Mouse (Mus musculus) liver, embryonic 12.5 days (tissue): ENCODE data around the gene 1700024P04Rik. TPM values are rescaled to one million over a fixed set of nuclear protein-coding genes. Genes with fewer than 3 reads are reported as not detected.
A peak's percentile ranks its signal among the peaks of the same experiment; 100 is the strongest.
"Not testable (repeated sequence)": the region's sequence is repeated elsewhere in the genome, so short reads cannot be mapped to it uniquely, and the experiment has no call there.

Source experiments
- ATAC-seq: fragments of 200-750 bp; cut with Nextera tagmentation; 2 replicates; pipeline ENCODE4 v1.8.0; 2017; ENCODE audit warnings: moderate number of reproducible peaks, mild to moderate bottlenecking, moderate library complexity
- H3K27ac ChIP-seq: fragments of 300-500 bp; sonication (generic); 2 replicates; pipeline ENCODE4 v1.5.1; 2016; ENCODE audit warnings: mild to moderate bottlenecking
- H3K27me3 ChIP-seq: fragments of 300-500 bp; sonication (generic); replicated peaks from 2 replicates; pipeline ENCODE4 v1.6.1; 2016; ENCODE audit warnings: mild to moderate bottlenecking, moderate library complexity
- H3K36me3 ChIP-seq: fragments of 300-500 bp; sonication (generic); 2 replicates; pipeline ENCODE4 v1.6.1; 2016; ENCODE audit warnings: mild to moderate bottlenecking, moderate library complexity
- H3K4me1 ChIP-seq: fragments of 300-500 bp; sonication (generic); 2 replicates; pipeline ENCODE4 v1.6.1; 2016
- H3K4me2 ChIP-seq: fragments of 300-500 bp; sonication (generic); 2 replicates; pipeline ENCODE4 v1.6.1; 2016; ENCODE audit warnings: mild to moderate bottlenecking, moderate library complexity
- H3K4me3 ChIP-seq: fragments of 300-500 bp; sonication (generic); 2 replicates; pipeline ENCODE4 v1.5.1; 2016; ENCODE audit warnings: mild to moderate bottlenecking, moderate library complexity
- H3K9ac ChIP-seq: fragments of 300-500 bp; sonication (generic); 2 replicates; pipeline ENCODE4 v1.6.1; 2016; ENCODE audit warnings: mild to moderate bottlenecking, moderate library complexity
- H3K9me3 ChIP-seq: fragments of 300-500 bp; sonication (generic); replicated peaks from 2 replicates; pipeline ENCODE4 v1.6.1; 2016; ENCODE audit warnings: mild to moderate bottlenecking, moderate library complexity
- WGBS: fragments of 180-500 bp; shearing (Covaris S2); methylation state at CpG from one replicate; pipeline ENCODE4 v1.1.7; 2016; ENCODE audit not compliant: insufficient replicate concordance; 5-methylcytosine and 5-hydroxymethylcytosine counted together
- polyA plus RNA-seq: library from polyadenylated mRNA; unstranded; fragments of >200 nt; fragmentation: Nextera tagmentation; extraction: Ambion mirVana; gene quantifications from 2 replicates; pipeline ENCODE4 v1.2.1, GENCODE M21; 2016

1700024P04Rik gene
- polyA plus RNA-seq, 1 experiment from 2014 or later = not detected

GRCm38 (mm10) chr13:99006389-99007099 is 22.2 kb upstream of the 1700024P04Rik start:
- H3K9me3 ChIP-seq = peaks cover 23% of the 10 kb centered on the region
- H3K4me2 ChIP-seq = no peak overlapping the region

GRCm38 (mm10) chr13:99001652-99002051 is 17.3 kb upstream of the 1700024P04Rik start:
- not testable (repeated sequence) for H3K4me3 ChIP-seq, H3K9ac ChIP-seq, H3K27me3 ChIP-seq, H3K36me3 ChIP-seq, ATAC-seq, H3K4me1 ChIP-seq, H3K27ac ChIP-seq, H3K4me2 ChIP-seq
- 74% methylated on average over 2 of the region's 2 CpGs for WGBS
- peaks cover 27% of the 10 kb centered on the region for H3K9me3 ChIP-seq

More at GRCm38 (mm10) chr13:99006389-99007099, 22.2 kb upstream of the 1700024P04Rik start:
- no peak overlapping the region for H3K9ac ChIP-seq
- no peaks in the 10 kb centered on the region for H3K27me3 ChIP-seq
- H3K36me3 ChIP-seq = no peaks in the 10 kb centered on the region
- H3K4me3 ChIP-seq = no peak overlapping the region
- H3K27ac ChIP-seq = no peak overlapping the region
- no peaks in the 10 kb centered on the region for H3K4me1 ChIP-seq
- WGBS = 83% methylated on average over 17 of the region's 17 CpGs
- no peak for ATAC-seq

GRCm38 (mm10) chr13:98997025-98997424 is 12.7 kb upstream of the 1700024P04Rik start:
- ATAC-seq = no peak
- no peaks in the 10 kb centered on the region for H3K36me3 ChIP-seq
- no peak overlapping the region for H3K4me3 ChIP-seq
- H3K9ac ChIP-seq = no peak overlapping the region
- H3K4me2 ChIP-seq = no peak overlapping the region
- WGBS = 15% methylated on average over 5 of the region's 5 CpGs
- no peak overlapping the region for H3K27ac ChIP-seq
- H3K9me3 ChIP-seq = peaks cover 8% of the 10 kb centered on the region
- H3K4me1 ChIP-seq = 0 out of 2 replicates have a peak, but pooled peaks cover 3% of the 10 kb centered on the region
- H3K27me3 ChIP-seq = peaks cover 6% of the 10 kb centered on the region; the same call in 1 of the 2 replicates

GRCm38 (mm10) chr13:98977070-98977785 is 7.1 kb downstream of the 1700024P04Rik start:
- Histone ChIP-seq H3K4me1 (no peaks in the 10 kb centered on the region), H3K9me3 (no peaks in the 10 kb centered on the region), H3K27me3 (no peaks in the 10 kb centered on the region), H3K9ac (no peak overlapping the region), H3K4me2 (no peak overlapping the region), H3K4me3 (no peak overlapping the region), H3K36me3 (no peaks in the 10 kb centered on the region), H3K27ac (no peak overlapping the region)
- no peak for ATAC-seq
- WGBS = 66% methylated on average over 4 of the region's 4 CpGs

- not testable (repeated sequence) for H3K36me3 ChIP-seq, H3K9ac ChIP-seq, H3K4me2 ChIP-seq, H3K4me3 ChIP-seq, H3K27ac ChIP-seq, H3K4me1 ChIP-seq, H3K27me3 ChIP-seq, H3K9me3 ChIP-seq, ATAC-seq
- WGBS = 60% methylated on average over 3 of the region's 3 CpGs
These were observed 8.3 kb downstream of the 1700024P04Rik start for GRCm38 (mm10) chr13:98976022-98976421.

GRCm38 (mm10) chr13:98972090-98972489 is 12.3 kb downstream of the 1700024P04Rik start:
- H3K36me3 ChIP-seq = no peaks in the 10 kb centered on the region
- H3K4me2 ChIP-seq = no peak overlapping the region
- no peaks in the 10 kb centered on the region for H3K9me3 ChIP-seq
- H3K4me3 ChIP-seq = no peak overlapping the region
- no peak overlapping the region for H3K9ac ChIP-seq
- no peak for ATAC-seq
- H3K27me3 ChIP-seq = no peaks in the 10 kb centered on the region
- H3K27ac ChIP-seq = no peak overlapping the region
- 56% methylated on average over 3 of the region's 3 CpGs for WGBS
- H3K4me1 ChIP-seq = peaks cover 15% of the 10 kb centered on the region

- Histone ChIP-seq H3K27ac (no peak overlapping the region), H3K36me3 (no peaks in the 10 kb centered on the region), H3K4me3 (no peak overlapping the region), H3K4me2 (no peak overlapping the region), H3K27me3 (no peaks in the 10 kb centered on the region), H3K9me3 (no peaks in the 10 kb centered on the region), H3K4me1 (peaks cover 15% of the 10 kb centered on the region), H3K9ac (no peak overlapping the region)
- 69% methylated on average over 5 of the region's 5 CpGs for WGBS
- no peak for ATAC-seq
These were observed 12.7 kb downstream of the 1700024P04Rik start for GRCm38 (mm10) chr13:98971641-98972040.

- WGBS = 17% methylated on average over 4 of the region's 4 CpGs
- Histone ChIP-seq H3K9me3 (no peaks in the 10 kb centered on the region), H3K9ac (no peak overlapping the region), H3K27ac (no peak overlapping the region; the same call in 1 of the 2 replicates), H3K4me1 (peaks cover 15% of the 10 kb centered on the region), H3K4me3 (no peak overlapping the region), H3K27me3 (no peaks in the 10 kb centered on the region), H3K36me3 (no peaks in the 10 kb centered on the region), H3K4me2 (0 out of 2 replicates have a peak overlapping the region, but pooled peaks have one; percentile 8)
- ATAC-seq = no peak
These were observed 15.8 kb downstream of the 1700024P04Rik start for GRCm38 (mm10) chr13:98968517-98968916.

GRCm38 (mm10) chr13:98967942-98968341 is 16.4 kb downstream of the 1700024P04Rik start:
- ATAC-seq = no peak
- WGBS = 42% methylated on average over 6 of the region's 6 CpGs
- Histone ChIP-seq H3K9me3 (no peaks in the 10 kb centered on the region), H3K27me3 (no peaks in the 10 kb centered on the region), H3K36me3 (no peaks in the 10 kb centered on the region), H3K27ac (no peak overlapping the region; the same call in 1 of the 2 replicates), H3K4me3 (no peak overlapping the region), H3K9ac (no peak overlapping the region), H3K4me2 (0 out of 2 replicates have a peak overlapping the region, but pooled peaks have one; percentile 8), H3K4me1 (peaks cover 15% of the 10 kb centered on the region)

- Histone ChIP-seq H3K4me2 (no peak overlapping the region), H3K4me3 (no peak overlapping the region), H3K36me3 (no peaks in the 10 kb centered on the region), H3K4me1 (peaks cover 15% of the 10 kb centered on the region), H3K27me3 (no peaks in the 10 kb centered on the region), H3K9me3 (no peaks in the 10 kb centered on the region), H3K9ac (no peak overlapping the region), H3K27ac (no peak overlapping the region)
- no peak for ATAC-seq
- WGBS = 69% methylated on average over 5 of the region's 5 CpGs
These were observed 17.8 kb downstream of the 1700024P04Rik start for GRCm38 (mm10) chr13:98966583-98966982.

- Histone ChIP-seq H3K4me3 (no peak overlapping the region), H3K4me2 (no peak overlapping the region), H3K9me3 (no peaks in the 10 kb centered on the region), H3K27ac (no peak overlapping the region), H3K9ac (no peak overlapping the region), H3K36me3 (no peaks in the 10 kb centered on the region), H3K27me3 (no peaks in the 10 kb centered on the region), H3K4me1 (peaks cover 9% of the 10 kb centered on the region)
- 50% methylated on average over 1 of the region's 1 CpGs for WGBS
- ATAC-seq = no peak
These were observed 20.8 kb downstream of the 1700024P04Rik start for GRCm38 (mm10) chr13:98963612-98964011.

- H3K4me1 ChIP-seq = peaks cover 8% of the 10 kb centered on the region
- no peak overlapping the region for H3K27ac ChIP-seq
- 46% methylated on average over 2 of the region's 2 CpGs for WGBS
- H3K36me3 ChIP-seq = no peaks in the 10 kb centered on the region
- no peak overlapping the region for H3K4me3 ChIP-seq
- no peaks in the 10 kb centered on the region for H3K9me3 ChIP-seq
- no peak for ATAC-seq
- no peaks in the 10 kb centered on the region for H3K27me3 ChIP-seq
- H3K9ac ChIP-seq = no peak overlapping the region
- H3K4me2 ChIP-seq = no peak overlapping the region
These were observed 26.2 kb downstream of the 1700024P04Rik start for GRCm38 (mm10) chr13:98958177-98958576.
